Mouse (Mus musculus): Measurements from ENCODE around the gene Cdhr3.

DNA sequence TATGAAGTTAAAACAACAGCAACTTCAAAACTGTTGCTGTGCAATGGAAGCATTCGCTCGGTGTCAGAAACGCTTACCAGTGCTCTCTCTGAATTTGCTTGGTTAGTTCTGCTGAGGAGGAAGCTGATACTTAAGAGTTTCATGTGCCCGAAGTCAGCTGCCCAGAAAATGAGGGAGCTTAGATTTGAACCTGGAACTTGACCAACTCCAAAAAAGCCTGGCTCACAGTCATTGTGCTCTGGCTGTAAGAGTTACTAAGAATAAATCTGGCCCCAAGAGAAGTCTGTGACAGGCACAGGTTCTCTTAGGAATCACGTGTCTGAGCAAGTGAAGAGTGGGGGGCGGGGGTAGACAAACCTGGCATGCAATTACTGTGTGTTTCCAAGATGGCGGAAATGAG lies 51.2 kb downstream of the Cdhr3 start:
- TF ChIP-seq POLR2A (IDR thresholded peaks at IDR 0.05; ENCODE audit: insufficient read depth, low read depth, low read length) = no peak
- no peak for TF ChIP-seq CTCF (IDR thresholded peaks at IDR 0.05; ENCODE audit: insufficient read depth, low read depth, low read length)

All from olfactory bulb, adult 2 months (tissue).